Mouse (Mus musculus) layer of hippocampus, adult 8-10 months (tissue): ENCODE data around the gene Eif5a. TPM values are rescaled to one million over a fixed set of nuclear protein-coding genes. Genes with fewer than 3 reads are reported as not detected.
A peak's percentile ranks its signal among the peaks of the same experiment; 100 is the strongest.
"Not testable (repeated sequence)": the region's sequence is repeated elsewhere in the genome, so short reads cannot be mapped to it uniquely, and the experiment has no call there.

Experiments
- DNase-seq, 2 experiments: peaks; one replicate each; pipeline ENCODE4 v3.0.0; 2022; ENCODE audit warnings: low spot score in 2 of 2
- total RNA-seq, 4 experiments: library from RNA; stranded (reverse); gene quantifications; 2 replicates each; pipeline ENCODE4 v1.2.4; 2022

The Eif5a gene
- total RNA-seq, 4 experiments from 2014 or later, result 395 to 425 (median 420) TPM

GRCm38 (mm10) chr11:69922012-69922756, 426 bp upstream of the Eif5a start:
- no peak for DNase-seq

- peak in 1 of 2 experiments; percentile 32 for DNase-seq
Observed at GRCm38 (mm10) chr11:69920266-69921031, 1.3 kb downstream of the Eif5a start.

GRCm38 (mm10) chr11:69919661-69920265, 2.0 kb downstream of the Eif5a start:
- no peak for DNase-seq

- no peak for DNase-seq
Observed at GRCm38 (mm10) chr11:69919053-69919452, 2.7 kb downstream of the Eif5a start.

GRCm38 (mm10) chr11:69918118-69918517, 3.6 kb downstream of the Eif5a start:
- no peak for DNase-seq

GRCm38 (mm10) chr11:69917379-69917948, 4.3 kb downstream of the Eif5a start:
- DNase-seq, result no peak

- not testable (repeated sequence) for DNase-seq
Observed at GRCm38 (mm10) chr11:69916652-69917378, 4.9 kb downstream of the Eif5a start.

GRCm38 (mm10) chr11:69915667-69916627, 5.8 kb downstream of the Eif5a start:
- no peak for DNase-seq

- no peak for DNase-seq
Observed at GRCm38 (mm10) chr11:69914917-69915430, 6.8 kb downstream of the Eif5a start.

GRCm38 (mm10) chr11:69914372-69914764, 7.4 kb downstream of the Eif5a start:
- DNase-seq, result no peak

GRCm38 (mm10) chr11:69913554-69914371, 8.0 kb downstream of the Eif5a start, which contains the start of gene Gps2:
TSS of gene Gps2 (plus strand) at chr11:69913888.
- DNase-seq, result peak; percentile 91 to 92

GRCm38 (mm10) chr11:69912716-69913530, 8.8 kb downstream of the Eif5a start:
- DNase-seq, result no peak

GRCm38 (mm10) chr11:69911701-69912100, 10.1 kb downstream of the Eif5a start:
- no peak for DNase-seq

GRCm38 (mm10) chr11:69910781-69911560, 10.8 kb downstream of the Eif5a start:
- no peak for DNase-seq

- no peak for DNase-seq
Observed at GRCm38 (mm10) chr11:69910177-69910576, 11.6 kb downstream of the Eif5a start.

GRCm38 (mm10) chr11:69909174-69909573, 12.6 kb downstream of the Eif5a start:
- no peak for DNase-seq

GRCm38 (mm10) chr11:69908645-69909044, 13.1 kb downstream of the Eif5a start:
- DNase-seq, result no peak
